ENCODE assay signal across 18 mouse cellular contexts in the genomic region with DNA sequence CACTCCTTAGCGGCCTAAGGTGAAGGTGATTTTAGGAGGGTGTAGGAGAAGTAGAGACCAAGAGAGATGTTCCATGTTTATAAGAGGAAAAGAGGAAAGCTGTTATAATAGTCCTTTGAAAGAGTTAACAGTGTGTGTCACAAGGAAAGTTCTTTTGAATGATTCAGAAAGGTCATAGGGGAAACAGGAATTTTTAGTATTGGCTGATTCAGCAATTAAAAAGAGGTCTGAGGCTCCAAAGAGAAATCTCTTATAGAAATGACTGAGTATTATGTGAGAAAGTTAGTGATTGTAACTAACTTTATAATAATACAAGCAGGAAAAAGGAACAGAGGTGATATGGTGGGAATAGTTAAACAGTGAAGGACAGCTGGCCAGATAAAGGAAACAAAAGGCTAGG.
"Had no signal": no experiment of that assay in that cellular context is flagged by ENCODE, and none has a peak within 500 bp of the region (broad histone marks: within the 10 kb centered on the region; RNA-seq: fewer than 3 reads in every experiment).

No protein-coding gene starts in this region.

- H3K9me3 ChIP-seq: liver, embryonic 13.5 days; megakaryocyte, embryonic 14.5 days; midbrain, embryonic 13.5 days; midbrain, embryonic 15.5 days; neural tube, embryonic 13.5 days; neural tube, embryonic 15.5 days had no signal

- H3K27me3 ChIP-seq: liver, embryonic 13.5 days; megakaryocyte, embryonic 14.5 days; midbrain, embryonic 13.5 days; midbrain, embryonic 15.5 days; neural tube, embryonic 13.5 days; neural tube, embryonic 15.5 days had no signal

- H3K36me3 ChIP-seq: midbrain, embryonic 15.5 days; neural tube, embryonic 13.5 days; neural tube, embryonic 15.5 days had no signal

- H3K4me2 ChIP-seq: lung, embryonic 14.5 days; midbrain, embryonic 11.5 days; midbrain, embryonic 13.5 days; midbrain, embryonic 15.5 days; neural tube, embryonic 15.5 days had no signal

- H3K4me3 ChIP-seq: megakaryocyte, embryonic 14.5 days; midbrain, embryonic 13.5 days; midbrain, embryonic 15.5 days; neural tube, embryonic 13.5 days; neural tube, embryonic 15.5 days had no signal

- DNase-seq: liver, embryonic 13.5 days; lung, adult 18-20 months; lung, embryonic 14.5 days; lung, postnatal 10 days; lung, postnatal 4 days; retina, postnatal 1 day; right cerebral cortex, adult 18-20 months; right cerebral cortex, postnatal 25 days; right cerebral cortex, postnatal 4 days; spleen, adult 18-20 months; thymus, adult 2 months; thymus, postnatal 4 days had no signal

- H3K9ac ChIP-seq: liver, embryonic 13.5 days; lung, embryonic 14.5 days; midbrain, embryonic 15.5 days; neural tube, embryonic 13.5 days; neural tube, embryonic 15.5 days had no signal

- ATAC-seq: midbrain, embryonic 13.5 days; midbrain, embryonic 15.5 days had no signal

- H3K27ac ChIP-seq: liver, embryonic 13.5 days; midbrain, embryonic 13.5 days; midbrain, embryonic 15.5 days; neural tube, embryonic 13.5 days; neural tube, embryonic 15.5 days had no signal
